Mouse (Mus musculus): ENCODE results near the gene Mocs3. TPM values are rescaled to one million over a fixed set of nuclear protein-coding genes. Genes with fewer than 3 reads are reported as not detected.

Gene Mocs3
- 10.5 and 36.4 TPM in 2 replicates for polyA plus RNA-seq (2012; ENCODE audit: insufficient read depth, low replicate concordance)

GRCm38 (mm10) chr2:168230026-168230728 lies at the start of gene Mocs3, which contains the start of the genes Gm20716 and Dpm1:
Mocs3 (plus strand) TSS chr2:168230622.
Gm20716 (minus strand) TSS chr2:168230364.
Dpm1 (minus strand) TSS chr2:168230591.
- Histone ChIP-seq H3K36me3 (replicated peaks; ENCODE audit: low read length) (peaks cover 47% of the 10 kb centered on the region), H3K9me3 (no peaks in the 10 kb centered on the region), H3K27me3 (replicated peaks) (no peaks in the 10 kb centered on the region), H3K4me3 (replicated peaks) (peak within 1 kb of the TSS; percentile 99), H3K4me1 (peaks cover 63% of the 10 kb centered on the region)
- TF ChIP-seq FLI1 (IDR thresholded peaks at IDR 0.05; ENCODE audit: low read length) (peak; percentile 90; the same call in 1 of the 2 replicates), GATA1 (IDR thresholded peaks at IDR 0.05; ENCODE audit: borderline replicate concordance, low read length) (no peak)

- Histone ChIP-seq H3K36me3 (replicated peaks; ENCODE audit: low read length) (peaks cover 96% of the 10 kb centered on the region), H3K4me1 (peaks cover 80% of the 10 kb centered on the region), H3K4me3 (replicated peaks) (no peak overlapping the region), H3K9me3 (no peaks in the 10 kb centered on the region), H3K27me3 (replicated peaks) (no peaks in the 10 kb centered on the region)
- TF ChIP-seq FLI1 (IDR thresholded peaks at IDR 0.05; ENCODE audit: low read length) (no peak), GATA1 (IDR thresholded peaks at IDR 0.05; ENCODE audit: borderline replicate concordance, low read length) (no peak)
Measured at GRCm38 (mm10) chr2:168191856-168192255, 38.6 kb upstream of the Mocs3 start.

- Histone ChIP-seq H3K9me3 (no peaks in the 10 kb centered on the region), H3K36me3 (replicated peaks; ENCODE audit: low read length) (peaks cover 94% of the 10 kb centered on the region), H3K4me3 (replicated peaks) (no peak overlapping the region), H3K27me3 (replicated peaks) (no peaks in the 10 kb centered on the region), H3K4me1 (peaks cover 91% of the 10 kb centered on the region)
- TF ChIP-seq GATA1 (IDR thresholded peaks at IDR 0.05; ENCODE audit: borderline replicate concordance, low read length) = no peak
- TF ChIP-seq FLI1 (IDR thresholded peaks at IDR 0.05; ENCODE audit: low read length) = no peak
Measured at GRCm38 (mm10) chr2:168193685-168194084, 36.7 kb upstream of the Mocs3 start.

GRCm38 (mm10) chr2:168195721-168196120 lies 34.7 kb upstream of the Mocs3 start:
- TF ChIP-seq GATA1 (IDR thresholded peaks at IDR 0.05; ENCODE audit: borderline replicate concordance, low read length) (no peak), FLI1 (IDR thresholded peaks at IDR 0.05; ENCODE audit: low read length) (no peak)
- no peaks in the 10 kb centered on the region for H3K27me3 ChIP-seq (replicated peaks)
- peaks cover 95% of the 10 kb centered on the region for H3K4me1 ChIP-seq
- peaks cover 86% of the 10 kb centered on the region for H3K36me3 ChIP-seq (replicated peaks; ENCODE audit: low read length)
- no peaks in the 10 kb centered on the region for H3K9me3 ChIP-seq
- H3K4me3 ChIP-seq (replicated peaks) = no peak overlapping the region

- Histone ChIP-seq H3K9me3 (no peaks in the 10 kb centered on the region), H3K4me3 (replicated peaks) (no peak overlapping the region), H3K27me3 (replicated peaks) (no peaks in the 10 kb centered on the region), H3K4me1 (peaks cover 86% of the 10 kb centered on the region), H3K36me3 (replicated peaks; ENCODE audit: low read length) (peaks cover 78% of the 10 kb centered on the region)
- TF ChIP-seq FLI1 (IDR thresholded peaks at IDR 0.05; ENCODE audit: low read length) (no peak), GATA1 (IDR thresholded peaks at IDR 0.05; ENCODE audit: borderline replicate concordance, low read length) (no peak)
Measured at GRCm38 (mm10) chr2:168198421-168198820, 32.0 kb upstream of the Mocs3 start.

- H3K4me1 ChIP-seq = peaks cover 86% of the 10 kb centered on the region
- no peak overlapping the region for H3K4me3 ChIP-seq (replicated peaks)
- H3K9me3 ChIP-seq = no peaks in the 10 kb centered on the region
- peaks cover 78% of the 10 kb centered on the region for H3K36me3 ChIP-seq (replicated peaks; ENCODE audit: low read length)
- TF ChIP-seq FLI1 (IDR thresholded peaks at IDR 0.05; ENCODE audit: low read length) (no peak), GATA1 (IDR thresholded peaks at IDR 0.05; ENCODE audit: borderline replicate concordance, low read length) (no peak)
- H3K27me3 ChIP-seq (replicated peaks) = no peaks in the 10 kb centered on the region
Measured at GRCm38 (mm10) chr2:168199476-168199875, 30.9 kb upstream of the Mocs3 start.

GRCm38 (mm10) chr2:168200014-168200691 lies 30.3 kb upstream of the Mocs3 start:
- H3K4me1 ChIP-seq = peaks cover 86% of the 10 kb centered on the region

GRCm38 (mm10) chr2:168204476-168204999 lies 25.9 kb upstream of the Mocs3 start:
- H3K4me1 ChIP-seq = peaks cover 71% of the 10 kb centered on the region
- H3K36me3 ChIP-seq (replicated peaks; ENCODE audit: low read length) = peaks cover 59% of the 10 kb centered on the region
- no peaks in the 10 kb centered on the region for H3K9me3 ChIP-seq
- TF ChIP-seq FLI1 (IDR thresholded peaks at IDR 0.05; ENCODE audit: low read length) (no peak), GATA1 (IDR thresholded peaks at IDR 0.05; ENCODE audit: borderline replicate concordance, low read length) (no peak)
- no peaks in the 10 kb centered on the region for H3K27me3 ChIP-seq (replicated peaks)
- H3K4me3 ChIP-seq (replicated peaks) = peak overlapping the region; percentile 99

More at GRCm38 (mm10) chr2:168200014-168200691, 30.3 kb upstream of the Mocs3 start:
- no peaks in the 10 kb centered on the region for H3K27me3 ChIP-seq (replicated peaks)
- peaks cover 78% of the 10 kb centered on the region for H3K36me3 ChIP-seq (replicated peaks; ENCODE audit: low read length)
- H3K9me3 ChIP-seq = no peaks in the 10 kb centered on the region
- TF ChIP-seq GATA1 (IDR thresholded peaks at IDR 0.05; ENCODE audit: borderline replicate concordance, low read length) (no peak), FLI1 (IDR thresholded peaks at IDR 0.05; ENCODE audit: low read length) (no peak)
- no peak overlapping the region for H3K4me3 ChIP-seq (replicated peaks)

- Histone ChIP-seq H3K9me3 (no peaks in the 10 kb centered on the region), H3K4me1 (peaks cover 68% of the 10 kb centered on the region), H3K27me3 (replicated peaks) (no peaks in the 10 kb centered on the region), H3K4me3 (replicated peaks) (peak overlapping the region; percentile 99), H3K36me3 (replicated peaks; ENCODE audit: low read length) (peaks cover 64% of the 10 kb centered on the region)
- 0 out of 2 replicates have a peak, but pooled peaks have one; percentile 17 for TF ChIP-seq FLI1 (IDR thresholded peaks at IDR 0.05; ENCODE audit: low read length)
- TF ChIP-seq GATA1 (IDR thresholded peaks at IDR 0.05; ENCODE audit: borderline replicate concordance, low read length) = no peak
Measured at GRCm38 (mm10) chr2:168205265-168205664, 25.2 kb upstream of the Mocs3 start.
